Mouse (Mus musculus) layer of hippocampus, adult 2 months (tissue): ENCODE data around the gene Shkbp1. TPM values are rescaled to one million over a fixed set of nuclear protein-coding genes. Genes with fewer than 3 reads are reported as not detected.

Experiments used
- DNase-seq, 2 experiments: peaks; one replicate each; pipeline ENCODE4 v3.0.0; 2022; ENCODE audit warnings: low spot score in 2 of 2
- H3K27ac ChIP-seq: fragments of 200-600 bp; 2 replicates; pipeline ENCODE4 v1.8.1; 2022
- H3K4me3 ChIP-seq: fragments of 200-600 bp; 2 replicates; pipeline ENCODE4 v1.8.1; 2022; ENCODE audit warnings: mild to moderate bottlenecking
- CTCF ChIP-seq: fragments of 200-600 bp; conservative IDR thresholded peaks from 2 replicates; pipeline ENCODE4 v1.8.1; 2022; ENCODE audit warnings: antibody characterized with exemption, mild to moderate bottlenecking, moderate library complexity
- long read RNA-seq, 2 experiments: library from polyadenylated mRNA; stranded (forward); transcript quantifications; one replicate each; pipeline ENCODE4 v2.0.0; 2021; ENCODE audit warnings: borderline mapping rate in 2 of 2
- total RNA-seq, 2 experiments: library from RNA; stranded (reverse); gene quantifications; 2 replicates each; pipeline ENCODE4 v1.2.3; 2021

Shkbp1 gene
- 10 to 100 TPM; 29.4 to 42.9 TPM for total RNA-seq
- long read RNA-seq, experiment 1, transcript Shkbp1-201 (18 exons, 2,358 nt): major isoform, 6 of 14 reads
- long read RNA-seq, experiment 1, partial matches to known transcripts: 3 of 14 reads
- long read RNA-seq, experiment 1, other reads (novel, unspliced or antisense): 5 of 14 reads
- long read RNA-seq, experiment 2, partial matches to known transcripts: 1 of 8 reads
- long read RNA-seq, experiment 2, other reads (novel, unspliced or antisense): 4 of 8 reads

DNA sequence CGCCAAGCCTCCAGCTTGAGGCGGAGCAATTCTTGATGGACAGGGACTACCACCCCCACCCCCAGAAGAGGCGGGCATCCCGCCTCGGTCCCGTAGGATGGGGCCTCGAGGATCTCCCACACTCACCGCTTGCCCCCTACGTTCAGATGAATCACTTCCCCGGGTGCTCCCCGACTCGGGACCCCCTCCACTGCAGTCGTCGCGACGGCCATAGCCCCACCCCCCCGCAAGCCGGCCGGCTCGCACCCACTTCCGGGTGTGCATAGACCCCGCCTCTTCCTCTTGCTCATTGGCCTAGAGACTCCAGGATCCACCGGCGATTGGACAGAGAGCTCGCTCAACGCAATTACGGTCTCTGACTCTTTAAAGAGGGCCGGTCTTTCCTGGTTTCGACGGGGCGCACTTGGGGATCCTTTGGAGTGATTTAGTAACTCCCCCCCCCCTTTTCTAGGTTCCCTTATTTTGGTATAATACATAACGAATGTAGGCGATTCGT lies at the start of gene Shkbp1:
TSS of gene Shkbp1 (minus strand) at position 275 of the 496 bp plus-strand sequence.
- peak; percentile 75 to 90 for DNase-seq

GRCm38 (mm10) chr7:27404203-27404942 lies 48.6 kb upstream of the Shkbp1 start:
- no peak for DNase-seq
- Histone ChIP-seq H3K4me3 (no peak overlapping the region), H3K27ac (peak overlapping the region; percentile 25; the same call in 1 of the 2 replicates)
- TF ChIP-seq CTCF: 0 out of 2 replicates have a peak, but pooled peaks have one; percentile 3

More for the DNA sequence above, at the start of gene Shkbp1:
- Histone ChIP-seq H3K27ac (peak within 1 kb of the TSS; percentile 75), H3K4me3 (peak within 1 kb of the TSS; percentile 67)
- TF ChIP-seq CTCF: no peak

DNA sequence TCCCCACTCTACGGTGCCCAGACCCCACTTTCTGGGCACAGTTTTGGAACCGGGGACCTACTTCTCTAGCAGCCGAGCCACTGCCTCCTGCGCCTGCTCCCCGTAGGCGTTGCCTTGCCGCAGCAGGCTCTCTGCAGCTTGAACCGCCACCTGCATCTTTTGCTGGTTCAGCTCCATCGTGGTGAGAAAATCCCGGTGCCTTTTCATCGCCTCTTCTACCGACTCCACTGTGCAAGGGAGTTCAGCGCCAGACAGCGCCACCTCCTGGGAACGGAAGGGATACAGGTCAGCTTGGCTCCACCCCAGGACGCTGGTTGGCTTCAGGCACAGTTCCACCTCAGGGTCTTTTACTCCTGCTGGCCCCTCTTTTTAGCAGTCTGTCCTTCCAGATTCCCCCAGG lies 46.9 kb upstream of the Shkbp1 start:
- peak overlapping the region; percentile 61 for H3K27ac ChIP-seq
- TF ChIP-seq CTCF: peak; percentile 86
- no peak overlapping the region for H3K4me3 ChIP-seq
- DNase-seq: peak; percentile 75 to 77

DNA sequence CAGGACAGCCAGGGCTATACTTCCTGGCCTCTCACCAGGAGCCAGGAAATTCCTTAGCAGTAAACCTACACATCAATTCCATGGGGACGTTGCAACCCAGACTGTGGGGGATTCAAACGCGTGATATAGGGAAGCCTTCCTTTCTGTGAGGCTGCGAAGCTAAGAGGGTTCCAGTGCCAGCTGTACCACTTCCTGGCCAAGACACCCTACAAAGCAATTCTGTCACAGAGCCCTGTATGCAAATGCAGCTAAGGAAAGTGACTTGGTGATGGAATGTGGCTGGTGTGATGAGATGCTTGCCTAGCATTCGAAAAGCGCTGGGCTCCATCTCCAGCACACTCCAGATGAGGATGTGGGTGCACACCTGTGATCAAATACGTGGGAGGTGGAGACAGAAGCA lies 44.7 kb upstream of the Shkbp1 start:
- no peak overlapping the region for H3K27ac ChIP-seq
- TF ChIP-seq CTCF: no peak

DNA sequence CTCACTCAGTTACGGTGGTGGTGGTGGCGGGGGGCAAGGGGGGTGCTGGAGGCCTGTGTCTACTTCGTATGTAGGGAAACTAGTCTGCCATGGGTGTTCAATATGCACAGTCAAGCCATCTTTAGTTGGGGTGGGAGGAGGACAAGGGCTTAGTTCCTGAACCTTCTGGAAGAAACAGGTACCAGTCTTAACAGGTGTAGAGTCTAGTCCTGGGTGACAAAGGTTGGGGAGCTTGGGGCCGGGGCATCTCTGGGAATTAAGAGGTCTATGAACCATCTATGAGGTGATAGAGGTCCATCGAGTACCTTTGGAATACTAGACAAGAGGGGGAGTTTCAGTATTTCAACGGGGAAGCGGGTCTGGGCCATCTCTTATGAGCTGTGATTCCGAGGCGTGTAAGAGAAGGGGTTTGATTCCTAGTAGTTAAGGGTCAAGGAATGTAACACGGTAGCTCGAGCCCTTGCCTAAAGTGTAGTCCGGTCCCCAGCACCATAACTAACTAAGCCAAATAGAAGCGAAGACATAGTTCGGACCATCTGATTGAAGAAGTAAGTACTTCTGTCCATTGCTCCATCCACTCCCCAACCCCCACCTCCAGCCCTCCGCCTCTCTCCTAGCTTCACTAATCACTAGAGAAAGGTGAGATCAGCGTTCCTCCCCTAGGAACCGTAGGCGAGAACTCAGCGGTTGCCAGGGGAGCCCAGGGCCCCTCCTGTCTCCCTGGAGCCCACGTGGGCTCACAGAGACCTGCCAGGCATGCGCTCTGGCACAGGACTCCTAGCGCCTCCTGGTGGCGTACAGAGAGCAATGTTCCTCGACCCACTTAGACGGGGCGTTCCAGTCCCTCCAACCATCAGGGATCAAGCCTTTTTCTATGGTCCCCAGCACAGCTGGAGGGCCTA lies 41.5 kb upstream of the Shkbp1 start:
- Histone ChIP-seq H3K27ac (peak overlapping the region; percentile 94), H3K4me3 (peak overlapping the region; percentile 59)
- DNase-seq: peak; percentile 65 to 77
- peak; percentile 86 for TF ChIP-seq CTCF

More for the DNA sequence above, 44.7 kb upstream of the Shkbp1 start:
- H3K4me3 ChIP-seq: no peak overlapping the region
- DNase-seq: no peak

DNA sequence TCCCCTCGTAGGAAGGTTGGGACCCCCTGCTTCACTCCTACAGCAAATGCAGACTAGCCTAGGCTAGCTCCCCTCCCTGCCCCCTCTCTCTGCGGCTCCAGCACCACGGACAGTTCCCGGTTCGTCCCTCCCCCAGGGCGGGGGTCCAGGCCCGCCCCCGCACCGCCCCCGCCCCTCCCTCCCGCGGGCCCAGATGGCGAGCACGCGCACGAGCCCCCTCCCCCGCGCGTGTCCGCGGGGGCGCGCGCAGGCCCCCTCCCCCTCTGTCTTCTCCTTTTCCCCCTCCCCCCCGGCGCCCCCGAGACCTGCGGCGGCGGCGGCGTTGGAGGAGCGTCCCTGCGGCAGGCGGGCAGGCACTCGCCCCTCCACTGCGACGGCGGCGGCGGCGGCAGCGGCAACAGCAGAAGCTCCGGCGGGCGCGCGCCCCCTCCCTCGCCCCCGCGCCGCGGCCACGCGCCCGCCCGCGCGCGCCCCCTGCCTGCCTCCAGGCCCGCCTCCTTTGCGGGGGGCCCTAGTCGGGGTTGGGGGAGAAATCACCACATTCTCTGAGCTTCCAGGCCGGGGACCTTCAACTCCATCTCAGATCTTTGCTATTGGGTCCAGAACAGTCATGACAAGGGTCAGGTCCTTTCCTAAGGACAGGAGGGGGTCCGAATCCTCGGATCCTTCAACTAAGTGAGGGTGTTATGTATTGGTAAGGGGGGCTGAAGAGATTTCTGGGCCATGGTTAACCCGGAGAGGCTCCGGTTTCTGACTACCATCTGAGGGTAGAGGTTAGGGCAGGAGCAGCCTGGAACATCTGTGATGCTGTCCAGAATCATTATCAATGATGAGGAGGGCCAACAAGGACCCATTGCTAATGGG lies 40.6 kb upstream of the Shkbp1 start:
- Histone ChIP-seq H3K27ac (peak overlapping the region; percentile 94), H3K4me3 (peak overlapping the region; percentile 59)
- 0 out of 2 replicates have a peak, but pooled peaks have one; percentile 18 for TF ChIP-seq CTCF
- peak in 1 of 2 experiments; percentile 50 for DNase-seq

- Histone ChIP-seq H3K27ac (peak overlapping the region; percentile 94), H3K4me3 (peak overlapping the region; percentile 59)
- TF ChIP-seq CTCF: no peak
- DNase-seq: no peak
These were observed 39.8 kb upstream of the Shkbp1 start for GRCm38 (mm10) chr7:27395521-27396183.

DNA sequence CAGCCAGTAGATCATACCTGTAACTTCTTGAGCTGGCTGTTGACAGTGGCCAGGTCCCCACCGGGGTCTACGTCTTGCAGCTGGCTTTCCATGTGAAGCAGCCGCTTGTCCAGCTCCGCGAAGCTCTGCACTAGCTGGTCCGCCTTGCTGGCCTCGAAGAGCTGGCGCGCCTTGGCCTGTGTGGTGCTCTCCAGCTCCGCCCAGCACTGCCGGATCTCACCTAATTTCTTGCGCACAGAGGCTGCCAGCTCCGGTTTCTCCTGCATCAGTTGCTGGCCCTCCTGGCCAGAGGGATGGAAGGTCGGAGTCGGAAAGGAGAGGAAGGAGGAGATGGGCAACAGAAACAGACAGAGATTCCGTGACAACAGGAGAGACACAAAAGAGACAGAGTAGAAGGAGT lies 35.6 kb upstream of the Shkbp1 start:
- no peak overlapping the region for H3K27ac ChIP-seq
- H3K4me3 ChIP-seq: no peak overlapping the region
- DNase-seq: no peak
- no peak for TF ChIP-seq CTCF

DNA sequence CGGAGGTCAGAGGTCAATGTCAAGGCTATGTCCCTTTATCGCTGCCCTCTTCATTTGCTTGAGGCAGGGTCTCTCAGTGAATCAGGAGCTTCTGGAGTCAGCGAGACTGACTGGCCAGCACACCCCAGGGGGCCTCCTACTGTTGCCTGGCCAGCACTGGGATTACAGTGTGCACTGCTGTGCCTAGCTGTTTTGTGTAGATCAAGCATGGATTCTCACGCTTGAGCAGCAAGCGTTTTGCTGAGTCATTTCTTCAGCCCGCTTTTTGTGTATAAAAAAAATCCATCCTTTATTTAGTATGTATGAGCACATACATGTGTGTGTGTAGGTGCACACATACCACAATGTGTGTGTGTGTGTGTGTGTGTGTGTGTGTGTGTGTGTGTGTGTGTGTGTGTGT lies 33.4 kb upstream of the Shkbp1 start:
- Histone ChIP-seq H3K4me3 (no peak overlapping the region), H3K27ac (no peak overlapping the region)
- no peak for TF ChIP-seq CTCF
- DNase-seq: no peak

- TF ChIP-seq CTCF: peak; percentile 91
- DNase-seq: peak; percentile 75 to 79
- peak overlapping the region; percentile 37 for H3K27ac ChIP-seq
- no peak overlapping the region for H3K4me3 ChIP-seq
These were observed 28.9 kb upstream of the Shkbp1 start for GRCm38 (mm10) chr7:27384731-27385130.

DNA sequence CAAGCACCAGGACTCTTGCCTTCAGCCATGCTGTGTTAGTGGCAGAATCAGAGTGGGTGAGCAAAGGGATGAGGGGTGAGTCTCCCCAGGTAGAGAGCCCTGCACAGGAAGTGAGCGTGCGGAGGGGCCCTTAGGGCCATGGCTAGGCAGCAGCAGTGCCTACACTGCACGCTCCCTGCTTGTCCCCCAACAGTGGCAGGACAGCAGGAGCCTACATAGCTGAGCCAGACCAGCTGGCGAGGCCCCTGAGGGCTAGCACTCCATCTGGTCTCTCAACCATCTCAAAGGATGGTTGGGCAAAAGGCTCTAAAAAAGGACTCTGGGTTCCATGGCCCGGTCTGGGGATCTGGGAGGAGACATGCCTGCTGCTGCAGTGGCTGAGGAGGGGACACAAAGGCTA lies 28.3 kb upstream of the Shkbp1 start:
- H3K4me3 ChIP-seq: no peak overlapping the region
- no peak for TF ChIP-seq CTCF
- H3K27ac ChIP-seq: peak overlapping the region; percentile 37
- DNase-seq: no peak
